Mouse (Mus musculus) heart, adult 18-20 months (tissue): ENCODE results near the gene Ntrk3. TPM values are rescaled to one million over a fixed set of nuclear protein-coding genes. Genes with fewer than 3 reads are reported as not detected.
A peak's percentile ranks its signal among the peaks of the same experiment; 100 is the strongest.

Experiments used
- DNase-seq, 2 experiments: peaks; one replicate each; pipeline ENCODE4 v3.0.0; 2021 to 2022; ENCODE audit warnings: mixed read lengths in 1 of 2
- long read RNA-seq, 2 experiments: library from polyadenylated mRNA; stranded (forward); transcript quantifications; one replicate each; pipeline ENCODE4 v2.0.0; 2021
- total RNA-seq, 2 experiments: library from RNA; stranded (reverse); gene quantifications; 2 replicates each; pipeline ENCODE4 v1.2.3; 2021

Ntrk3 gene
- 1 to 10 TPM in 1 of 2 experiments, under 1 TPM in 1; 0.97 to 3.9 TPM for total RNA-seq
- long read RNA-seq, experiment 1, result 0 reads
- long read RNA-seq, experiment 2, result 0 reads

DNA sequence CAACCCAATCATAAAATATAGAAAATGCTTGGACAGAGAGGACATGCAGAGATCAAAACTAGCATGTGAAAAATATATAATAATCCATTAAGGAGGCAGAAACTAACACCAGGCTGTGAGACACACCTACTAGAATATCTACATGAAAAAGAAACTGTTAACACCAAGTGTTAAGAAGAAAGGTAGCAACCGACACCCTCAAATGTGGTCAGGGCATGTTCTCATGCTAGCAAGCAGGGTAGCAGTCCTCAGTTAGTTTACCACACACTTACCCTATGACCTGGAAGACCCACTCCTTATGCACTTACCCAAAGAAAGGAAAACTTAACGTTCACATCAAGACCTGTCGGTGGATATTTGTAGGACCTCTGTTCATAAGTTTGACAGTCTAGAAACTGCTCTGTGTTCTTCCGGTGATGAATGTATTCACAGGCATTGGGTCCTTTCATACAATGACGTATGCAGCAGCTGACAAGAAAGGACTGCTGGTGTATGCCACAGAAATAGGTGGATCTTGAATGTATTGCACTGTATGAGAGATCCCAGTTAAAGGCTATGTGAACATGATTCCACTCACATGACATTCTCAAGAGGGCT is at the start of gene Ntrk3:
TSS of gene Ntrk3 (minus strand) at position 399 of the 597 bp plus-strand sequence.
- no peak for DNase-seq

GRCm38 (mm10) chr7:78785906-78786305 is 48.1 kb upstream of the Ntrk3 start:
- no peak for DNase-seq

GRCm38 (mm10) chr7:78782639-78783581 is 45.1 kb upstream of the Ntrk3 start, which contains the start of the genes Mrps11 and Mrpl46:
Gene Mrps11 (plus strand): TSS chr7:78783119.
Gene Mrpl46 (minus strand): TSS chr7:78783531.
- peak; percentile 89 to 91 for DNase-seq

- DNase-seq, result no peak
These were observed 40.9 kb upstream of the Ntrk3 start for GRCm38 (mm10) chr7:78778741-78779140.

DNA sequence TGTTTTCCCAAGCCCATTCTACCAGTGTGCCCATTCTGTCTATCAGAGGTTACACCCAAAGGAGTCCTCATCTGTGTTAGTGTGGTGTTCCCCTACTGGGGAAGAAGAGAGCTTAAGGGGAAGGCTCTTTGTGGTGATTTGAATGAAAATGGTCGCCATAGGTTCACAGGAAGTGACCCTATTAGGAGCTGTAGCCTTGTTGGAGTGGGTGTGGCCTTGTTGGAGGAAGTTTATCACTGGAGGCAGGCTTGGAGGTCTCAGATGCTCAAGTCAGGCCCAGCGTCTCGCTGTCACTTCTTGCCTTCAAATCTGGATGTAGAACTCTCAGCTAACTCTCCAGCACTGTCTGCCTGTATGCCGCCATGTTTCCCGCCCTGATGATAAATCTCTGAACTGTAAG is 33.1 kb upstream of the Ntrk3 start:
- no peak for DNase-seq

DNA sequence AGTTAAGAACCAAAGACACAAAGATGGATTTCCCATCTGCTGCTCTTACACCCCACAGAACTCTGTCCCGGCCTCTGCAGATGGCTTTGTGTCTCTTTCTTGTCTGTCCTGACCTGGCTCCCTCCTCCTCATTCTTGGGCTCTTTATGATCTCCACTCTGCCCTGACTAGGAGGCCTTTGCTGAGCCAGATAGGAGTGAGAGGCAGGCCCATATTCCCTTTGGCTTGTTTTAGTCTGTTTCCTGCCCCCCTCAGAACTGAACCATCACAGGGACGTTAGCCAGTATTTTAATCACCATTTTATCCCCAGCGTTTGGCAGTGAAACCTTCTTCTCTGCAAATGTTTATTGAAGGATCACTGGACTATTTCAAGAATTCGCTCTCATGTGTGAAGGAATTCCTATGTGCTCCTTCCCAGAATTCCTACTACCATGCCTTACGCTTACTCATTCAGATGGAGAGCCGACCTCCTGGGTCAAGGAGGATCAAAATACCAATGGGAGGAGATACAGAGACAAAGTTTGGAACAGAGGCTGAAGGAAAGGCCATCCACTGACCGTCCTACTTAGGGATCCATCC is 31.4 kb upstream of the Ntrk3 start:
- no peak for DNase-seq

- DNase-seq, result no peak
These were observed 30.2 kb upstream of the Ntrk3 start for GRCm38 (mm10) chr7:78767929-78768531.

GRCm38 (mm10) chr7:78766019-78766683 is 28.3 kb upstream of the Ntrk3 start:
- DNase-seq, result peak; percentile 36 to 56

DNA sequence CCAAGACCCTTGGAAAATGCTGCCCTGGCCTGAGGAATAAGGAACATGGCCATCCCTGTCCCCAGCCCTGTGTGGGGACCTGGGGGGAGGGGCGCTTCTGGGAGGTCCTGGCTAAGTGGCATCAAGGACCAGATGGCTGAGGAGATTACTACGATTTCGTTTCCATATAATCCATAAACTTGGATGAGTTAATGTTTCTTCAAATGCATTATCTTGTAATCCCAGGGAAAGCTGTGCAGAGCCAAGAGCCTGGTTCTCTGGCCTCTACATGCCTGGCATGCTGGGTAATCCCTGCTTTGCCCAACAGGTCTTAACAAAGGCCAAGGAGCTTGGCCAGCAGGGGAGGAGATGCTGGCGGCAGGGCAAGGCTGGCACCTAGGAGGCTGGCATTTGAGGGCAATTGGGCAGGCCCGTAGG is 27.4 kb upstream of the Ntrk3 start:
- no peak for DNase-seq

DNA sequence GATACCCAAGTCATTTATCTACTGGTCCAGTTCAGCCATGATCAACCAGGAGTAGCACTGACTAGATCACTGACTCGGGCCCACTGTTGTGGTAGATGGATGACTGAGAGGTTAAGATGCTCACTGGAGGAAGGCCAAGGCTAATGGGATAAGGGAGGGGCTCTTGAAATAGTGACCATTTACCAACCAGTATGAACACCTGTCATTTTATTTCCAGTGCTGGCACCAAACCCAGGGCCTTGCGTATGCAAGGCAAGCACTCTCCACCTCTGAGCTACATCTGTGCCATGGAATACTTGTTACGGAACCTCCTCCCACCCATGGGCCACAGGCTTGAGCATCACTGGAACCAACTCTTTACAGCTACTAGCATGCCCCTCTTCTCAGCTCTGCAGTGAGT is 26.0 kb upstream of the Ntrk3 start:
- no peak for DNase-seq

DNA sequence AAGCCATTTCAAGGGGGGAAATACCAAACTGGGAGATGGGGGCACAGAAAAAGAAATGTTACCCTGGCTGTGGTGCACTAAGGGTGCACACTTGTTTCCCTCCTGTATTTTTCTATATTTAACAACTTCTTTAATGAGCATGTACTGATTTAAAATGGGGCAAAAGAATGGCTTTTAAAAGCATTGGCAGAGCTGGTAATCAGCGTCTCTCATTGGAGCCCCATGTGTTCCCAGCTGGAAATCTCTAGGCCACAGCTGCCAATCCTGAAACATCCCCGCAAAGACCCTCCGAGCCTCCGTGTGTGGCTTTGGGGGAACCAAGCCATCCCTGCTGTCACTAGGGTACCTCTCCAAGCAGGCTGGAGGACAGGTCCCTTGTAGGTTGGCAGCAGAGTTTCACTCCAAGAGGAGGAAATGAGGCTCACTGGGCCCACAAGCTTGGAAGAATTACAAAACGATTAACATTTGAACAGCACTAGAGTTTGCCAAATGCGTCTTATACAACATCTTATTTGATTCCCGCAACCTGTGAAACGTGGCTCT is 16.7 kb upstream of the Ntrk3 start:
- DNase-seq, result no peak

GRCm38 (mm10) chr7:78753752-78754457 is 16.1 kb upstream of the Ntrk3 start:
- no peak for DNase-seq

DNA sequence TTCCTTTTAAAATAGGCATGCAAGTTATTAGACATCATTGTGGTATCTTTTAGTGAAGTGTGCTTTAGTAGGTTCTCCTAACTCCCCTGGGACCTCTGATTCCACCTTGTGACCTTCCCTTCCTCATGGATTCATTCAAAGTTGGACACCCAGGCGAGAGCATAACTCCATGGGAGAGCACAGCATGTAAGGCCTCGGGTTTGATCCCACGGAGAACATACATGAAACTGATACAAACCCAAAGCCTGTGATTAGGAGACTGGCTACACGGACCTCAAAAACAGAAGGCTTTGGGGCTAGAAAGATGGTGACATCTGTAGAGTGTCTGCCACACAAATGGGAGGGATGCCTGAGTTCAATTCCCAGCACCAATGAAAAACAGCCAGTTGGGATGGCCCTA is 15.1 kb upstream of the Ntrk3 start:
- DNase-seq, result no peak

GRCm38 (mm10) chr7:78743731-78744385 is 6.0 kb upstream of the Ntrk3 start:
- no peak for DNase-seq

DNA sequence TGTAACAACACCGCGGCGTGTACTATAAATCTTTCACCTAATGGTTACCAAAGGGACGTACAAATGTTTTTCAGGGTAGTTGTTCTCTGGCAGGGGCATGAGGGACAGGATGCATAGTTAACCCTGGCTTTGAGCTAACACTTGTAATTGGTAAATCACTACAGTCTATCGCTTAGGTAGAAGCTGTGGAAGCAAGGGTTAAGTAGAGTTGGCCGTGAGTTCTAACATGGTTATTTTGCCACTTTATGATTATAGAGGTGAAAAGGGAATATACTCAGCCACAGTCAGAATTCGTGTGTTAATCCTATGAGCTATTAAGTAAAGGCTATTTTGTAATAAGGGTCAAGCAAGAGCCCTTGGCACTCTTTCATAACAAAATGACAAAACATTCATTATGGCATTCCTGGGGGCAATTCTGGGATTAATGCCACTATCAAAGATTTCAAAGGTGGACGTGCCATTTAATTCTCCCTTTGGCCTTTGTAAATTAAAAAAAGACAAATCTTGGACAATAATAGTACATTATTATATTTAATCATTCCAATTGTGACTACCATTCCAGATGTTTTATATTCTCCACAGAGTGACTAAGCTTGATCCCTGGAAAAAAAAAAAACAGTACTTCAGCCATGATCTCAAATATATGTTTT is 1.7 kb upstream of the Ntrk3 start:
- DNase-seq, result no peak

GRCm38 (mm10) chr7:78737196-78737595 is 616 bp downstream of the Ntrk3 start:
- no peak for DNase-seq

DNA sequence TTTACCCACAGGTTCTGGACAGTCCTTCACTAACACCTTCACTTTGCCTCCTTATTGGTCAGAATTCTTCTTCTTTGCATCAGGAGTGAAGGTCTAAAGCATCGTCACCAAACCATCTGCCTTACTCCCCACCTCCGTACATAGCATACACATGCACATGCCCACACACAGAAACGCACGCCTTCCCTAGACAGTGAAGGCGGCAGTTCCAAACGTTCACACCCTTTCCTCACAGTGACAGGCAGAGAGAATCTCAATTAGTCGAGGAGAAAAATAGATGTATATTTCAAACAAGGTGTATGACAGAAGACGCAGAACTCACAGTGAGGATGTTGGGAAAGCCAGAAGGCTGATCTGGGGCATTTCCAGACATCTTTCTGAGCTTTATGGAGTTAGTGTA is 6.4 kb downstream of the Ntrk3 start:
- DNase-seq, result no peak

- DNase-seq, result no peak
These were observed 13.2 kb downstream of the Ntrk3 start for GRCm38 (mm10) chr7:78724591-78724990.

GRCm38 (mm10) chr7:78722051-78722450 is 15.8 kb downstream of the Ntrk3 start:
- DNase-seq, result no peak
